Mouse (Mus musculus): Measurements from ENCODE around the gene Gm3435. TPM values are rescaled to one million over a fixed set of nuclear protein-coding genes. Genes with fewer than 3 reads are reported as not detected.
A peak's percentile ranks its signal among the peaks of the same experiment; 100 is the strongest.
"Not testable (repeated sequence)": the region's sequence is repeated elsewhere in the genome, so short reads cannot be mapped to it uniquely, and the experiment has no call there.

Gm3435 gene
- polyA plus RNA-seq (2016; fragmentation: Nextera tagmentation; extraction: Ambion mirVana) = 5.2 and 5.4 TPM in 2 replicates

- WGBS = no CpG with 5 or more reads among the region's 60 CpGs
- not testable (repeated sequence) for H3K36me3 ChIP-seq; H3K27ac ChIP-seq (ENCODE audit: poor library complexity, severe bottlenecking); H3K9me3 ChIP-seq (replicated peaks); H3K27me3 ChIP-seq (replicated peaks); H3K4me2 ChIP-seq; H3K4me1 ChIP-seq (replicated peaks); H3K9ac ChIP-seq; H3K4me3 ChIP-seq
- ATAC-seq (ENCODE audit: insufficient number of reproducible peaks, low FRiP score) = peak; percentile 97
These were observed at the start of gene Gm3435 for GRCm38 (mm10) chr17:15009706-15010413. TSS of gene Gm3435 (plus strand) at chr17:15010176.

GRCm38 (mm10) chr17:14960520-14960919 is 49.5 kb upstream of the Gm3435 start:
- peak overlapping the region; percentile 81 for H3K4me3 ChIP-seq
- under 1% methylated on average over 21 of the region's 23 CpGs for WGBS
- H3K4me2 ChIP-seq = peak overlapping the region; percentile 95
- peak overlapping the region; percentile 78; the same call in 1 of the 2 replicates for H3K27ac ChIP-seq (ENCODE audit: poor library complexity, severe bottlenecking)
- H3K36me3 ChIP-seq = peaks cover 3% of the 10 kb centered on the region; the same call in 1 of the 2 replicates
- peaks cover 8% of the 10 kb centered on the region for H3K4me1 ChIP-seq (replicated peaks)
- H3K9me3 ChIP-seq (replicated peaks) = no peaks in the 10 kb centered on the region
- peak; percentile 6 for ATAC-seq (ENCODE audit: insufficient number of reproducible peaks, low FRiP score)
- no peaks in the 10 kb centered on the region for H3K27me3 ChIP-seq (replicated peaks)
- peak overlapping the region; percentile 91 for H3K9ac ChIP-seq

GRCm38 (mm10) chr17:14960951-14961556 is 48.9 kb upstream of the Gm3435 start, which contains the start of gene Phf10:
TSS of gene Phf10 (minus strand) at chr17:14961273.
- WGBS = 2% methylated on average over 46 of the region's 100 CpGs
- not testable (repeated sequence) for H3K4me1 ChIP-seq (replicated peaks); H3K9me3 ChIP-seq (replicated peaks); H3K36me3 ChIP-seq; H3K27me3 ChIP-seq (replicated peaks)
- H3K4me2 ChIP-seq = peak within 1 kb of the TSS; percentile 95
- peak within 1 kb of the TSS; percentile 78 for H3K27ac ChIP-seq (ENCODE audit: poor library complexity, severe bottlenecking)
- H3K9ac ChIP-seq = peak within 1 kb of the TSS; percentile 91
- H3K4me3 ChIP-seq = peak within 1 kb of the TSS; percentile 81
- peak; percentile 88 for ATAC-seq (ENCODE audit: insufficient number of reproducible peaks, low FRiP score)

- peak; percentile 88 for ATAC-seq (ENCODE audit: insufficient number of reproducible peaks, low FRiP score)
- H3K36me3 ChIP-seq; H3K9ac ChIP-seq; H3K4me3 ChIP-seq; H3K27me3 ChIP-seq (replicated peaks); H3K4me2 ChIP-seq; H3K27ac ChIP-seq (ENCODE audit: poor library complexity, severe bottlenecking); H3K9me3 ChIP-seq (replicated peaks); H3K4me1 ChIP-seq (replicated peaks): not testable (repeated sequence)
- WGBS = no CpG with 5 or more reads among the region's 44 CpGs
These were observed 48.3 kb upstream of the Gm3435 start for GRCm38 (mm10) chr17:14961557-14962154.

DNA sequence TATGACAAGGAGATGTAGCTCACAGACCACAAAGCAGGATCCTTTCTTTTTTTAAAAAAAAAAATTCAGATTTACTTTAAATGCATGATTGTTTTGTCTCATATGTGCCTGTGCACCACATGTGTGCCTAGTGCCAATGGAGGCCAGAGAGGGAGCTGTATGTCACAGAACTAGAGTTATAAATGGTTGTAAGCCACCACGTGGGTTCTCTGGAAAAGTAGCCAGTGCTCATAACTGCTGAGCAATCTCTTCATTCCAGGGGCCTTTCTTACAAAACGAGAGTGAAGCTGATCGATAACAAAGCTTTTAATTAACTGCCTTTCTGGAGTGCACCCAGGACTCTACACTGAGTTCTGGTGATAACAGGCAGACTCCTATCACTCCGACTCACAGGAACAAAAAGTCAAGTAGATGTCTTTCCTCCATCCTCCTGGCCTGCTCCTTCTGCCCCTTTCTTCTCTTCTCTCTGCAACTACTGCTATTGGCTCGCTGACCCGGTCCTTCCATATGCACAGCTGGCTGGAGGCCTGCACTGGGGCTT is 41.5 kb upstream of the Gm3435 start:
- not testable (repeated sequence) for H3K9ac ChIP-seq; H3K27ac ChIP-seq (ENCODE audit: poor library complexity, severe bottlenecking); H3K27me3 ChIP-seq (replicated peaks); H3K4me1 ChIP-seq (replicated peaks); ATAC-seq (ENCODE audit: insufficient number of reproducible peaks, low FRiP score); H3K36me3 ChIP-seq; H3K4me3 ChIP-seq; H3K9me3 ChIP-seq (replicated peaks); H3K4me2 ChIP-seq
- WGBS = no CpG with 5 or more reads among the region's 6 CpGs

- not testable (repeated sequence) for H3K4me2 ChIP-seq; H3K9me3 ChIP-seq (replicated peaks); H3K4me1 ChIP-seq (replicated peaks); H3K36me3 ChIP-seq; H3K9ac ChIP-seq; ATAC-seq (ENCODE audit: insufficient number of reproducible peaks, low FRiP score); H3K4me3 ChIP-seq; H3K27me3 ChIP-seq (replicated peaks); H3K27ac ChIP-seq (ENCODE audit: poor library complexity, severe bottlenecking)
- 2% methylated on average over 4 of the region's 7 CpGs for WGBS
These were observed 32.1 kb upstream of the Gm3435 start for GRCm38 (mm10) chr17:14977718-14978361.

DNA sequence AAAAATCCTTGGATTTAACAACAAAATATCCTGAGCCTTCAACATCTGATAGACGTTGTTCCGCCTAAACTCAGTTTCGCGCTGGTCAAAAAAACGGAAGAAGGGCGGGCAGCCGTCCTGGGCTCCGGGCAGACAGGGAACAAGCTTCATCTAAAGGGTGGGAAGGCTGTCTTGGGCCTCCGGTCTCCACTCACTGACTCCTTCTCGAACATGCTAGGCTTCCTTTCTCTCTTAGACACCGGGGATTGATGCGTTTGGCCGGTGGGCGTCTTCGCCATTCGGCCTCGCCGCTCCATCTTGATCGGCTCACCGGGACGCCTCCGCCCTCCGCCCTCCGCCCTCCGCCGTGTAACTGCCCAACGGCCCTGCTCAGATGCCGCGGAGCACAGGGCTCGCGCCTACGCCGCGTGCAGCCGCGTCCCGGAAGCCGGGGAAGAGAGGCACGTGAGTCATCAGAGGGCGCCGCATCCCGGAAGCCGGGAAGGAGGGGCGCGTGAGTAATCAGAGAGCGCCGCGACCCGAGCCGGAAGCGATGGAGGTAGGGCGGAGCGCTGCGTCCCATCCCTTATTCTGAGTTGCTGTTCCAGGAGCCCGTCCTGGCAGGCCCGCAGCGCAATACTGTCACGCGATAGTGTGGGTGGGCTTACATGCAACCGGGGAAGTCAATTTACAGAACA is 31.5 kb upstream of the Gm3435 start, which contains the start of the genes 9030025P20Rik and Gm3417:
TSS of gene 9030025P20Rik (plus strand) at position 107 of the 677 bp plus-strand sequence.
TSS of gene Gm3417 (minus strand) at position 429 of the 677 bp plus-strand sequence.
- H3K36me3 ChIP-seq; H3K4me1 ChIP-seq (replicated peaks); H3K27ac ChIP-seq (ENCODE audit: poor library complexity, severe bottlenecking); H3K4me2 ChIP-seq; H3K27me3 ChIP-seq (replicated peaks); H3K9ac ChIP-seq; H3K9me3 ChIP-seq (replicated peaks); H3K4me3 ChIP-seq: not testable (repeated sequence)
- WGBS = no CpG with 5 or more reads among the region's 60 CpGs
- peak; percentile 99 for ATAC-seq (ENCODE audit: insufficient number of reproducible peaks, low FRiP score)

DNA sequence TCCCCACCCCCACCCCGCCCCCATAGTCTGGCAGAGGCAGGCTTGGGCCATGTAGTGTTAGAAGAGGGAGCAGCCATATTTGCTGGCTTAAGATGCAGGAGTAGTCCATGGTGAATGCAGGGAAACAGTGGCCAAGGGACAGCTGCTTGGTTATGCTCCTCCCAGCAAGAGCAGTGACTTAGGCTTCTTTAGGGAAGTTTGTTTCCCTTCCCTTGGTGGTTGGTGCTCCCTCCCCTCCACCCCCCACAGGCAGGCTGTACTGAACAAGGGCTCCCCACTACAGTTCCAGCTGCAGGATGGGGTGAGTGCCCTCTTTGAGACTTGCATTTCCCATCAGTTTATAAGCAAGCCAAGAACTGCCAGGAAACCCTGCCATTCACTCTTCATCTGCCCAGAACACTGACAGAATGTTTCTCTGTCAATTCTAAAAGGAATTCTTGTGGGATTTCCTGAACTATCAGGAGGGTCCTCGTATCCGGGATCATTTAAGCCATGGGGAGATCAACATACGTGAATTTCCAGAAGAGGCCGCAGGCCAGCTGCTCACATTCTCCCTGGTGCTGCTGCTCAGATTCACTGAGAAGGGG is 19.8 kb upstream of the Gm3435 start:
- WGBS = 79% methylated on average over 4 of the region's 5 CpGs
- not testable (repeated sequence) for H3K9ac ChIP-seq; ATAC-seq (ENCODE audit: insufficient number of reproducible peaks, low FRiP score); H3K4me1 ChIP-seq (replicated peaks); H3K27ac ChIP-seq (ENCODE audit: poor library complexity, severe bottlenecking); H3K4me2 ChIP-seq; H3K36me3 ChIP-seq; H3K9me3 ChIP-seq (replicated peaks); H3K4me3 ChIP-seq; H3K27me3 ChIP-seq (replicated peaks)

GRCm38 (mm10) chr17:14992522-14993138 is 17.3 kb upstream of the Gm3435 start:
- not testable (repeated sequence) for H3K9me3 ChIP-seq (replicated peaks); H3K4me3 ChIP-seq; H3K4me1 ChIP-seq (replicated peaks); H3K27me3 ChIP-seq (replicated peaks); H3K4me2 ChIP-seq; H3K36me3 ChIP-seq; H3K27ac ChIP-seq (ENCODE audit: poor library complexity, severe bottlenecking); H3K9ac ChIP-seq
- no CpG with 5 or more reads among the region's 98 CpGs for WGBS
- peak; percentile 89 for ATAC-seq (ENCODE audit: insufficient number of reproducible peaks, low FRiP score)

Measured in heart, embryonic 12.5 days (tissue).